Mouse (Mus musculus) naive thymus-derived CD4-positive, alpha-beta T cell, adult 5 months (primary cell): ENCODE results near the gene Dnajc4. TPM values are rescaled to one million over a fixed set of nuclear protein-coding genes. Genes with fewer than 3 reads are reported as not detected.

ENCODE experiments used
- polyA plus RNA-seq: library from polyadenylated mRNA; unstranded; fragments of 100-300 nt; shearing (Covaris generic); gene quantifications from one replicate; pipeline ENCODE4 v1.2.1, GENCODE M21; 2017

Gene Dnajc4
- polyA plus RNA-seq = 36.2 TPM

DNA sequence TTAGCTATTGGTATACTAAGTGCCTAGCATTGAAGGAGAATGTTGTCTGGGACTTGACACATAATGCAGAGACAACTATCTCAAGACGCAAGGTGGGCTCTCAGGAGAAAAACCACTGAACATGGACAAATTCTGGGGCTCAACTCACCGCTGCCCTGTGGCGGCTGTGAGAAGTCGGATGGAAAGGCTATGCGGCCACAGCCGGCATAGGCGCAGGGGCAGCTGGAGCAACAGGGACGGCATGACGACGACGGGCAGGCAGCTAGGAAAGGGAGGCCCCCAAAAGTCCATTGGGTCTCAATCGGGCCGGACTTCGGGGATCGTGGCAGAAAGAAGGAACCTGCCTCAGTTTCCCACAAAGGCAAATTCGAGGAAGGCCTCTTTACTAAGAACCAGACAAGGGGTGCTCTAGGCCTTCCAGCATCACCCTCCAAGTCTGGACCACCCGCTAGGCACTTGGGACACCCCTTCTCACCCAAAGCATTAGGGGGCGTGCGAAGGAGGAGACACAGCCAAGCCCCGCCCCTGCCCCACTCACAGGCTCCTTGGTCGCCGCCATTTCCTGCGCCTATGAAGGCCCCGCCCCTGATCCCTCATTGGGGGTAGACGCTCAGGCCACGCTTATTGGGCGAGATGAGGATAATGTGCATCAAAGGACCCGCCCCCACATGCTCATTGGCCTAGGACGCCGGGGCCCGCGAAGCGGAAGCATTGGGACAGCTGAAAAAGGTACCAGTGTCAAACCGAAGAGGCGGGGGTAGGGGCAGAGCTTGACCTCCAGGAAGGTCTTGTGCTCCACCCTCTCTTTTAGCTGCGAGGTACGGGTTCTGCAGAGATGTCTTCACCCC, at the start of gene Dnajc4:
TSS of gene Dnajc4 (minus strand) at position 562 of the 848 bp plus-strand sequence.

DNA sequence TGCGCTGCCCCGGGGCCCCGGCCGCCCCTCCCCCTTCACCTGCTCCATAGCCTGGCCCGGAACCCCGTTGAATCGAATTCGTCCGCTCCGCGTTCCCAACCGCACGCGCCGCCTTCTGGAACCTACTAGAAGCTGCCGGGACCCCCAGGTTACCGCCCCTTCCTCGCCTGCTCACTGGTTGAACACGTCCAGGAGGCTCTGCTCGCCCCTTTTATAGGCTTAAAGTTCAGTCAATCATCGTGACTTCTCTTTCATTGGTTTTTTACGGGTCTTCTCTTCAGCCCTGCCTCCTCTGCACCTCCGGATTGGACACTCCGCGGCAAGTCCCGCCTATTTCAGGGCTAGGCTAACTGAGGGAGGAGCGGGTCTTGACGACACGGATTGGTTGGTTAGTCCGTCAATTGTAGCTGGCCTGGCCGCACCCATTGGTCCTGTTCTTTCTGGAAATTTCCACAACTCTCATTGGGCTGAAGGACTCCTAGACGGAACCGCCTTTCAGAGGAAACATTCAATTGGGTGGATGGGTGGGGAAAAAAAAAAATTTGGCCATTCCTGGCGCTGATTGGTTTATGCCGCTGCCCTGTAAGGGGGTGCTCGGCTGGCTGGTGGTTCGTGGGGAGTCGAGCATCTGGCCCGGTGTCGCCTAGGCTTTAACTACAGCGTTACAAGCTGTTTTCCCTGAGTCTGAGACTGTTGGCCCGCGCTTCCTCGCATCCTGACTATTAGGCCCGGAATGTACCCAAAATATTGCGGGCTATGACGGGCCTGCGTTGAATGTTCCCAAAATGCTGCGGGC, 47.7 kb upstream of the Dnajc4 start, which contains the start of gene Stip1:
TSS of gene Stip1 (minus strand) at position 127 of the 796 bp plus-strand sequence.

DNA sequence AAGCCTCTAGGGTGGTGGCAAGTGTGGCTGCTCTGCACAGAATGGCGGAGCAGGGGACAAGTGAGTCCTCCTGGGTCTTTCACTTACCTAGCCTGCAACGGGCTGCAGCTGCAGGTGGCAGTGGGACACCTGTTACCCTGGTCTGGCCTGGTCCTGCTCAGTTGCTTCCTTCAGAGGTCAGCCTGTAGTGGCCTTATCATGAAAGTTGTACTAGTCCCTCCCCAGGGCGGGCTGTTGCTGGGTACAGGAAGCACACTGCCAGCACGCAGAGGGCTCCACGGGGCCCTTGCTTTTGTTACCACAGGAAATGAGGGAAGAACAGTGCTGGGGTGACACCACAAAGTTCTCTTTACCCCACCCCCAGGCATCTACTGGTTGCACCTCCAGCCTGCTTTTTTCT, 26.8 kb upstream of the Dnajc4 start, which contains the start of gene Fermt3:
TSS of gene Fermt3 (minus strand) at position 279 of the 400 bp plus-strand sequence.

DNA sequence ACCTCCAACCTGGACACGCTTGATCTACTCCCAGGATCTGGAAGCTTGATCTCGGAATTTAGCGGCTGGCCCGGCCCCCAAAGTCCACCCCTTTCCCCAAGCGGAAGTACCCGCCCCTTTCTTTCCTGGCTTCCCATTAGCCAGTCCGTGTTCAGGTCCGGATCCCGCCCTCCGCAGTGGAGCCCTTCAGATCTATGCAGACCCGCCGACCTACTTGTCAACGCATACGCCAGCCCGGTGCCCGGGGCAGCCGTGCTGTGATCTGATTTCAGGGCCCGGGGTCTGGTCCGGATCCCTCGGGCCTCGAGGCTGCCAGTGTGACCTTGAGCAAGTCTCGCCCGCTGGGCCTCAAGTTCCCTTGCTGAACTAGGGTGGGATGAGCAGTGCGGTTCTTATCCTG, 3.6 kb upstream of the Dnajc4 start, which contains the start of the genes Nudt22 and Trpt1:
TSS of gene Nudt22 (minus strand) at position 112 of the 400 bp plus-strand sequence.
TSS of gene Trpt1 (plus strand) at position 126 of the 400 bp plus-strand sequence.

DNA sequence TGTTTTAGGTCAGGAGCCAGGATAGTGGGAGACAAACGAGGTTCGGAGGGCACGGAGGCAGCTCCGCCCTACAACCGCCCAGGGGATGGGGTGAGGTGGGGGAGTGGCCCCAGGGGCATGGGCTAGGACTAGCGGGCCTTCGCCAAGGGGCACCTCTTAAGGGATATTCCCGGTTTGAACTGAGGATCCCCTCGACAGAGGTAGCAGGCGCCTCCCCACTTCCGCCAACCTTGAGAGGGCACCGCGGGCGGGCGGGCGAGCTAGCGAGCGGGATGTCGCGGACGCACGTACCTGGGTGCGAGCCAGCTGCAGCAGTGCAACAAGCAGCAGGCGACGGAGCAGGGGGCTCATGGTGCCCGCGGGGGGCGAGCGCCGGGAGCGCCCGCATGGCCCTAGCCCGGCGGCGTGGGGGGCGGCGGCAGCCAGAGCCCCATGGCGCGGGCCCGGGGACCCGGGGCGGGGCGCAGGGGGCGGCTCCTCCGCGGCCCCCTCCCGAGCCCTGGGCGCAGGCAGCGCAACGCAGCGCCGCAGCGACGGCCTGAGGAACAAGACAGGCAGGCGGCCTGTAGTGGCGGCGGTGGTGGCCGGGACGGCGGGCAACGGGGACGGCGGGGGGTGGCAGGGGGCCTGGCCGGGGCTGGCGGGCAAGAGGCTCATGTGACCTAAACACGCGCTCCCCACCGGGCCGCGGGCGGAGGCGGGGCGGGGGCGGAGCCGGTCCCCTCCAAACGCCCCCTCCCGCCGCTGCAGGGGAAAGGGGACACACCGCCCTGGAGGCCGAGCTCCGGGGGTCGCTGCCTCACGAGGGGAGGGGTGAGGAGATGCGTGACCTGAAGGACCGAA, 5.1 kb downstream of the Dnajc4 start, which contains the start of gene Vegfb:
TSS of gene Vegfb (minus strand) at position 591 of the 843 bp plus-strand sequence.

DNA sequence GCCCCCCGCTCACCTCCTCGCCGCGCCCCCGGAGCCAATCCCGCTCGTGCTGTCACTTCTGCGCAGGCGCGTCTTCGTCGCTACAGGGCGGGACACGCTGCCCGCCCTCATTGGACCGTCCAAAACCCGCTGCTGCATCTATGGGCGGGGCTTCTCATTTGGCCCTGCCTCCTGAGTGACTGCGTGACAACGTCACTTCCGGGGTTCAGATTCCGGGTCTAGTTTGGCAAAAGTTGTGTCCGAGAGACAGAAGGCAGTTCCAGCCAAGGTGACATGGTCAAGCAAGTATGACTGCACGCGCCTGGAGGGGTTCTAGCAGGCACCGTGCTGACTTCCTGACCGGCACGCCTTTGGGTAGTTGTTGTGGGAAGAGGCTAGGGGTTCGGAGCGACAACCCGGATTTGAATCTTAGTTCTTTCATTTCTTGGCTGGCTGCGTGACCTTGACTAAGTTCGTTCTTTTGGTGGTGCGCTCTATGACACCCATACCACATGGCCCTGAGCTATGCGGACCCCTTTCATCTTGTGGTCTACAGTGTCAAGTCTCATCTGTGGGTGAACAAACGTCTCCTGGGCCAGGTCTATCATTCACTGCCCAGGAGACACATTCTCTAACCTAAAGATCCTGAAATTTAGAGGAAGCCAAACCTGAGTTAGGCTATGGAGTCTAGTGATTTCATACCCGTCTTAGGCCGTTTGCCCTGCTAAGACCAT, 11.8 kb downstream of the Dnajc4 start, which contains the start of gene Fkbp2:
TSS of gene Fkbp2 (minus strand) at position 121 of the 713 bp plus-strand sequence.

DNA sequence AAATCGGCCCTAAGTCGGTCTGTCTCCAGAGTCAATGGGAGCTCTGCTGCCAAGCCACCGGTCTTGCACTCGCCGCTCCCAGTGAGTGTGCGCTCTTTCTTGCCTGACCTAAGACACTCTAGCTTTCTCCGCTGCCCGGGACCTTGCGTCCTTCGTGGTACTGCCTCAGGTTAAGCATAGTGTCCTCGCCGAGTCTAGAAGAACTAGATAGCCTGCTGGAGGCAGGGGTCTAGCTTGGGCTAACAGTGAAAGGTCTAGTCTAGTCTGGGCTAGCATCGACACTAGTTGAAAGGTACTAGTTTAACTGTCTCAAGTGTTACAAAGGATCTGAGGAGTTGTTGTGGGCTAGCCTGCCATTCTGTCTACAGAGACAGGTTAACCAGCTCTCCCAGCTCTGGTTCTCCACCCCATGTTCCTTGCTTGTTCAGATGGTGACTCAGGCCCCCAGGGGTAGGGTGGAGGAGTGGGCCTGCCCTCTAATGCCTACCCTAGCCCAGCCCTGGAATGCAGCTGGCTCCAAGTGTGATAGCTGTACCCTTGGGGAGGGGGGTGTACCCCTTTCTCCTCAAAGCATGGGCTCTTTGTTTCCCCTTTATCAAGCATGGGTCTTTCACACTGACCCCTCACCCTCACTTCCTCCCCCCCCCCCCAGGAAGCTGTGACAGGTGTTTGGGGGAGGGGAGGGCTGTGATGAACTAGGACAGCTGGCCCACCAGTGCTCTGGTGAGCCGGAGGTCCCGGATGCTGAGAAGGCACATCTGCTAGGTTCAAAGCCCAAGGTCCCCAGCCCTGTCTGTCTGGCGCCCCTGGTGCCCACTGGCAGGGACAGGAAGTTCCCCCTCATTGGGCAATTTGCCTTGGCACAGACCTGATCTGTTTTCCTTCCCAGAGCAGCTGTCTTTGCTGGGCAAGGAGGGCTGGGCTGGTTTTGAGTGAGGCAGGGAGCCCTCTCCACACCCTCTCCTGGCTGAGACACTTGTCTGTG, 16.5 kb downstream of the Dnajc4 start, which contains the start of gene Plcb3:
TSS of gene Plcb3 (minus strand) at position 934 of the 985 bp plus-strand sequence.

DNA sequence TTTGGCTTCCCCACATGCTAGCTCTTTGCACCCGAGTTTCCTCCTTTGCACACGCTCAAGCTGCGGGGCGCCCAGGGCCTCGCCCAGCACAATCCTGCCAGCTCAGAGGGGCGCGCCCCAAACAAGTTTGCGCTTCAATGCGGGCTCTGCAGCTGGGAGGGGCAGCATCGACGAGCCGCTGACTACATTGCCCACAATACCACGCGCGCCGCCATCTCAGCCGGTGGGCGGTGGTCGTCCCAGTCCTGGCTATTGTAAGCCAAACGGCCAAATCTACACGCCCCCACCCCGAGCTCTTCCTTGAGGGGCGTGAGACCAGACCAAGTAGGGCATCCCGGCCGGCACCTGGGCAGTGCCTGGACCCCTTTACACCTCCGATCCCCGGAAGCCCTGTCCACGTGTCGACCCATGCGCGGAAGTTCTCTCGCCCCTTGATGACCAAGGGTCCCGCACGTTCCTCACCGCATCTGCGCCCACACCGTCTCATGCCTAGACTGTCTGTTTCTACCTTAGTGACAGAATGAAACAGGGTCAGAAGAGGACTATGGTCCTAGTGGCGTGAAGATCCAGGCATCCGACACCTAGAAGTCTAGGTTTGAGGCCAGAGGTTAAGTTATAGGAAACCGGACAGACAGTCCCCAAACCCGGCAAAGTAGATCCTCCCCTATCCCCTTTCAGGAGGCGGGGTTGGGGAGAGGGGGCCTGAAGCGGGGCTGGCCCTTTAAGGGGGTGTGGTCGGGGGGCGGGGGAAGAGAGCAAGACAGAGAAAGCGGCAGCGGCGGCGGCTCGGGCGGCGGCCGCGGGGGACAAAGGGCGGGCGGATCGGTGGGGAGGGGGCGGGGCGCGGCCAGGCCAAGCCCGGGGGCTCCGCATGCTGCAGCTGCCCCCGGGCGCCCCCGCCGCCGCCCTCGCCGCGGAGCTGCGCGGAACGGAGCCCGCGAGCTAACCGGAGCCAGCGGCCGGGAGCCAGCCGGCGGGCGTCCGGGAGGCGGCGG, 17.9 kb downstream of the Dnajc4 start, which contains the start of gene Ppp1r14b:
TSS of gene Ppp1r14b (plus strand) at position 758 of the 995 bp plus-strand sequence.

DNA sequence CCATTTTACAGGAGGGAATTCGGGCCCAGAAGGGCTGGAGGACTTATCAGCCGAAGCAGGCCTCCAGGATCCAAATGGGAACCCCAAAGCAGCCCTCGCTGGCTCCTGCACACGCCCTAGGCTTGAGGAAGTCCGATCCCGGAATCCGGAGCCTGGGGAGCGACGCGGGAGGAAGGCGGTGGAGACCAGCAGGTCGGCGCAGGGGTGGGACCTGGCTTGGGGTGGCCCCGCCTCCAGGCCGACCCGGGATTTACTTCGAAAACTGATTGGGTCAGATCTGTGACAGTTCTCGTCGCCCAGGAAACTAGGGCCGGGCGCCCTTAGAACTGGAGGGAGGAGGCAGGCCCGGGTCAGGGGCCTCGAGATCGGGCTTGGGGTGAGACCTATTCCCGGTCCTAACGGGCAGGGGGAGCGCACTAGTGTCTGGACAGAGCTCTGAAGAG, 50.1 kb downstream of the Dnajc4 start, which contains the start of gene Gpr137:
TSS of gene Gpr137 (minus strand) at position 232 of the 443 bp plus-strand sequence.

DNA sequence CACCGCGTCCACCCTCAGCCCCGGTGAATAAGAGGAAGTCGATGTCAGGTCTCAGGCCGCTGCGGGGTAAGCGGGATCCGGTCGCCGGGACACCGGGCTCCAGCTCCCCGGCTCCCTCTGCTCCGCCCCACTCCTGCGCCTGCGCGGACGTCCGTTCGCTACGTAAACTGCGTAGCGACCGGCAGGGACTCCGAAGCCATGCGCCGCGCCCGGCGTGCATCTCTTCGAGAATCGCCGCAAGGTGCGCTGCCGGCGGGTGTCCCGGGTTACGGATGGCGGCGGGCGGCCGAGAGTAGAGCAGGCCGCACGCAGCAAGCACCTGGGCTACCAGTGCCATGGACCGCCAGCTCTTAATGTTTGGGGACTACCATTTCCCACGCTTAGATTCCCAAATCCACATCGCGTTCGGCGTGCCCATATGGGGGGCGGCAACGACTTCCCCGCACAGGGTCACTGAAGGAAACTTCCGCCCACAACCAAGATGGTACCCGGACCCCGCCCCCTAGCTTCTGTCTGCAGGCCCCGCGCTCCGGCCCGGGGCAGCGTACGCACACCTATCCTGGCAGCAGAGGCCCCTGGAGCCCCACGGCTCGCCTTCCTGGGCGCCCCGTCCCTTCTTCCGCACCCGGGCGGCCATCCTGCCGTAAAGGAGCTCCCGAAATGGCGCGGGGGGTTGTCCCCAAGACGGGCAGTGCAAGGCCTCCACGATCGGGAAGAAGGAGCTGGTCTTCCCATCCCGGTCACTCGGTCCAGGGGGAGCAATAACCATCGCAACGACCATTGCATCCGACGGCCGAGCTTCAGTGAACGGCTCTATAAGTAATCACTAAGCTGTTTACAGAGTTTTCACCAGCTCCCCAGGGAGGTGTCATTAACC, 50.8 kb downstream of the Dnajc4 start, which contains the start of gene Bad:
TSS of gene Bad (plus strand) at position 490 of the 877 bp plus-strand sequence.

Other genes starting within 250 kb of the Dnajc4 start
- gene Rps6ka4, start 151.9 kb downstream of the Dnajc4 start, polyA plus RNA-seq = 27.2 TPM
- 50.5 TPM for gene Ccdc88b, start 134.4 kb downstream of the Dnajc4 start, polyA plus RNA-seq
- 163 TPM for gene Trmt112, start 82.9 kb downstream of the Dnajc4 start, polyA plus RNA-seq
- 141 TPM for gene Prdx5, start 82.5 kb downstream of the Dnajc4 start, polyA plus RNA-seq
- gene Esrra, start 70.8 kb downstream of the Dnajc4 start, polyA plus RNA-seq = 16.7 TPM
- not detected for gene Catsperz, start 67.2 kb downstream of the Dnajc4 start, polyA plus RNA-seq
- gene Kcnk4, start 58.1 kb downstream of the Dnajc4 start, polyA plus RNA-seq = not detected
- gene Bad, start 50.7 kb downstream of the Dnajc4 start, polyA plus RNA-seq = 11.2 TPM
- 6.3 TPM for gene Gpr137, start 50.1 kb downstream of the Dnajc4 start, polyA plus RNA-seq
- 131 TPM for gene Ppp1r14b, start 17.6 kb downstream of the Dnajc4 start, polyA plus RNA-seq
- 8.5 TPM for gene Plcb3, start 16.1 kb downstream of the Dnajc4 start, polyA plus RNA-seq
- gene Fkbp2, start 12.1 kb downstream of the Dnajc4 start, polyA plus RNA-seq = 18.6 TPM
- 6.1 TPM for gene Vegfb, start 4.9 kb downstream of the Dnajc4 start, polyA plus RNA-seq
- 4.6 TPM for gene Nudt22, start 3.5 kb upstream of the Dnajc4 start, polyA plus RNA-seq
- 4.1 TPM for gene Trpt1, start 3.6 kb upstream of the Dnajc4 start, polyA plus RNA-seq
- 241 TPM for gene Fermt3, start 26.9 kb upstream of the Dnajc4 start, polyA plus RNA-seq
- gene Stip1, start 47.4 kb upstream of the Dnajc4 start, polyA plus RNA-seq = 197 TPM
- gene Macrod1, start 64.2 kb upstream of the Dnajc4 start, polyA plus RNA-seq = 34.3 TPM
- gene Flrt1, start 113.2 kb upstream of the Dnajc4 start, polyA plus RNA-seq = not detected
- gene Otub1, start 213.7 kb upstream of the Dnajc4 start, polyA plus RNA-seq = 61.1 TPM
- gene Cox8a, start 225.0 kb upstream of the Dnajc4 start, polyA plus RNA-seq = 377 TPM
- gene Naa40, start 248.6 kb upstream of the Dnajc4 start, polyA plus RNA-seq = 34.3 TPM